Mouse (Mus musculus) CH12.LX (cell line): ENCODE results near the gene Ifi27l2b.
"Not testable (repeated sequence)": the region's sequence is repeated elsewhere in the genome, so short reads cannot be mapped to it uniquely, and the experiment has no call there.

Source experiments
- CTCF ChIP-seq, 2 experiments: IDR thresholded peaks in 1 of 2; conservative IDR thresholded peaks in 1 of 2; 2 replicates each; pipeline ENCODE4 v1.5.1; 2011 to 2012; ENCODE audit warnings: low read depth in 2 of 2, low read length in 2 of 2, improper control_type of control experiment in 1 of 2, inconsistent platforms in 1 of 2, mild to moderate bottlenecking in 1 of 2, moderate library complexity in 1 of 2
- EP300 ChIP-seq: IDR thresholded peaks from 2 replicates; pipeline ENCODE4 v1.6.1; 2011; ENCODE audit warnings: low read length, improper control_type of control experiment
- ETS1 ChIP-seq: conservative IDR thresholded peaks from 2 replicates; pipeline ENCODE4 v1.6.1; 2012; ENCODE audit warnings: low read depth, mild to moderate bottlenecking, inconsistent platforms, low read length, improper control_type of control experiment, moderate library complexity
- HCFC1 ChIP-seq: IDR thresholded peaks from 2 replicates; pipeline ENCODE4 v1.6.1; 2012; ENCODE audit warnings: low read depth, mild to moderate bottlenecking, inconsistent platforms, low read length, improper control_type of control experiment
- JUND ChIP-seq: conservative IDR thresholded peaks from 2 replicates; pipeline ENCODE4 v1.6.1; 2011; ENCODE audit warnings: low read depth, low read length, improper control_type of control experiment
- KAT2A ChIP-seq: IDR thresholded peaks from 2 replicates; pipeline ENCODE4 v1.6.1; 2012; ENCODE audit warnings: low read length, improper control_type of control experiment, inconsistent platforms; ENCODE audit not compliant: insufficient replicate concordance
- MYC ChIP-seq: IDR thresholded peaks from 2 replicates; pipeline ENCODE4 v1.6.1; 2011; ENCODE audit warnings: low read depth, mild to moderate bottlenecking, improper control_type of control experiment, low read length
- POLR2A ChIP-seq: IDR thresholded peaks from 2 replicates; pipeline ENCODE4 v1.6.1; 2011; ENCODE audit warnings: low read depth, mild to moderate bottlenecking, improper control_type of control experiment, low read length
- RCOR1 ChIP-seq: conservative IDR thresholded peaks from 2 replicates; pipeline ENCODE4 v1.6.1; 2012; ENCODE audit warnings: low read depth, mild to moderate bottlenecking, inconsistent platforms, low read length, improper control_type of control experiment
- SMC3 ChIP-seq: IDR thresholded peaks from 2 replicates; pipeline ENCODE4 v1.6.1; 2011; ENCODE audit warnings: low read depth, low read length, improper control_type of control experiment
- TCF12 ChIP-seq: IDR thresholded peaks from 2 replicates; pipeline ENCODE4 v1.6.1; 2014; ENCODE audit warnings: low read depth, mild to moderate bottlenecking, inconsistent platforms, low read length, improper control_type of control experiment
- ZC3H11A ChIP-seq: IDR thresholded peaks from 2 replicates; pipeline ENCODE4 v1.6.1; 2012; ENCODE audit warnings: low read depth, mild to moderate bottlenecking, inconsistent platforms, low read length, improper control_type of control experiment
- ZKSCAN1 ChIP-seq: IDR thresholded peaks from 2 replicates; pipeline ENCODE4 v1.6.1; 2012; ENCODE audit warnings: low read depth, inconsistent platforms, low read length, improper control_type of control experiment, borderline replicate concordance

GRCm38 (mm10) chr12:103456727-103457126 is 296 bp downstream of the Ifi27l2b start:
- not testable (repeated sequence) for TF ChIP-seq JUND; POLR2A; CTCF (conservative IDR thresholded peaks at IDR 0.05 in 1 of 2, IDR thresholded peaks at IDR 0.05 in 1 of 2; ENCODE audit: low read depth in 2 of 2, low read length in 2 of 2); MYC; KAT2A; EP300; SMC3; ZC3H11A; ZKSCAN1; HCFC1; RCOR1; ETS1; TCF12
